Mouse (Mus musculus) kidney, postnatal 0 days (tissue): ENCODE measurements around the gene Patj. TPM values are rescaled to one million over a fixed set of nuclear protein-coding genes. Genes with fewer than 3 reads are reported as not detected.

Source experiments
- ATAC-seq: fragments of 200-750 bp; cut with Nextera tagmentation; replicated peaks from 2 replicates; pipeline ENCODE4 v1.8.0; 2017; ENCODE audit warnings: low read depth, moderate number of reproducible peaks, moderate TSS enrichment, moderate library complexity; ENCODE audit not compliant: low FRiP score
- DNase-seq: peaks from one replicate; pipeline ENCODE4 v3.0.0-alpha.2; 2016; ENCODE audit warnings: low spot score
- H3K27ac ChIP-seq: fragments of 300-500 bp; sonication (generic); 2 replicates; pipeline ENCODE4 v1.5.1; 2014; ENCODE audit warnings: mild to moderate bottlenecking
- H3K27me3 ChIP-seq: fragments of 300-500 bp; sonication (generic); 2 replicates; pipeline ENCODE4 v1.6.1; 2014; ENCODE audit warnings: low read length, mixed read lengths; ENCODE audit not compliant: insufficient read depth
- H3K36me3 ChIP-seq: fragments of 300-500 bp; sonication (generic); 2 replicates; pipeline ENCODE4 v1.6.1; 2014; ENCODE audit warnings: low read length, mixed read lengths; ENCODE audit not compliant: insufficient read depth
- H3K4me1 ChIP-seq: fragments of 300-500 bp; sonication (generic); replicated peaks from 2 replicates; pipeline ENCODE4 v1.6.1; 2014; ENCODE audit warnings: antibody characterized with exemption, low read length, mixed read lengths; ENCODE audit not compliant: insufficient read depth
- H3K4me2 ChIP-seq: fragments of 300-500 bp; sonication (generic); 2 replicates; pipeline ENCODE4 v1.6.1; 2014; ENCODE audit warnings: mild to moderate bottlenecking, low read length, moderate library complexity, mixed read lengths
- H3K4me3 ChIP-seq: fragments of 300-500 bp; sonication (generic); replicated peaks from 2 replicates; pipeline ENCODE4 v1.5.1; 2014; ENCODE audit warnings: low read depth, low read length
- H3K9ac ChIP-seq: fragments of 300-500 bp; sonication (generic); 2 replicates; pipeline ENCODE4 v1.6.1; 2014; ENCODE audit warnings: low read depth, low read length
- H3K9me3 ChIP-seq: fragments of 300-500 bp; sonication (generic); replicated peaks from 2 replicates; pipeline ENCODE4 v1.6.1; 2016; ENCODE audit warnings: low read length, inconsistent platforms, mixed read lengths
- CTCF ChIP-seq: IDR thresholded peaks from 2 replicates; pipeline ENCODE4 v1.5.1; 2016; ENCODE audit warnings: antibody characterized with exemption, low read depth, mild to moderate bottlenecking, moderate library complexity
- WGBS: fragments of 180-500 bp; shearing (Covaris S2); extraction: QIAGEN DNeasy Blood & Tissue Kit; methylation state at CpG from one replicate; pipeline ENCODE4 v1.1.7; 2014; 5-methylcytosine and 5-hydroxymethylcytosine counted together
- polyA plus RNA-seq: library from polyadenylated mRNA; unstranded; fragments of >200 nt; fragmentation: Nextera tagmentation; extraction: Ambion mirVana; gene quantifications from 2 replicates; pipeline ENCODE4 v1.2.1, GENCODE M21; 2015

Patj gene
- 15.2 and 22.5 TPM in 2 replicates for polyA plus RNA-seq

- ATAC-seq (peak; percentile 90), DNase-seq (peak; percentile 75)
- H3K4me2 ChIP-seq = peak within 1 kb of the TSS; percentile 83
- under 1% methylated on average over 59 of the region's 73 CpGs for WGBS
- H3K27me3 ChIP-seq = no peaks in the 10 kb centered on the region
- peak within 1 kb of the TSS; percentile 93 for H3K27ac ChIP-seq
- no peaks in the 10 kb centered on the region for H3K9me3 ChIP-seq
- peaks cover 3% of the 10 kb centered on the region; the same call in 1 of the 2 replicates for H3K4me1 ChIP-seq
- H3K9ac ChIP-seq = peak within 1 kb of the TSS; percentile 96
- peak; percentile 23; the same call in 1 of the 2 replicates for TF ChIP-seq CTCF
- H3K4me3 ChIP-seq = peak within 1 kb of the TSS; percentile 77
- no peaks in the 10 kb centered on the region for H3K36me3 ChIP-seq
Measured at GRCm38 (mm10) chr4:98395690-98396437, at the start of gene Patj. Gene Patj, plus strand, starts transcription at chr4:98395785.

- H3K27ac ChIP-seq = no peak overlapping the region
- no peak overlapping the region for H3K4me3 ChIP-seq
- H3K36me3 ChIP-seq = 0 out of 2 replicates have a peak, but pooled peaks cover 5% of the 10 kb centered on the region
- TF ChIP-seq CTCF = no peak
- 68% methylated on average over 5 of the region's 5 CpGs for WGBS
- H3K27me3 ChIP-seq = no peaks in the 10 kb centered on the region
- ATAC-seq (no peak), DNase-seq (no peak)
- no peak overlapping the region for H3K9ac ChIP-seq
- no peaks in the 10 kb centered on the region for H3K4me1 ChIP-seq
- no peak overlapping the region for H3K4me2 ChIP-seq
- H3K9me3 ChIP-seq = no peaks in the 10 kb centered on the region
Measured at GRCm38 (mm10) chr4:98348580-98348979, 47.0 kb upstream of the Patj start.

- Histone ChIP-seq H3K4me1 (no peaks in the 10 kb centered on the region), H3K9me3 (no peaks in the 10 kb centered on the region), H3K27ac (no peak overlapping the region), H3K27me3 (no peaks in the 10 kb centered on the region), H3K4me3 (no peak overlapping the region), H3K9ac (no peak overlapping the region), H3K4me2 (no peak overlapping the region), H3K36me3 (peaks cover 20% of the 10 kb centered on the region)
- 88% methylated on average over 9 of the region's 9 CpGs for WGBS
- TF ChIP-seq CTCF = no peak
- ATAC-seq (no peak), DNase-seq (no peak)
Measured at GRCm38 (mm10) chr4:98358034-98358809, 37.4 kb upstream of the Patj start.

- no peak overlapping the region for H3K9ac ChIP-seq
- H3K4me3 ChIP-seq = no peak overlapping the region
- WGBS = 63% methylated on average over 4 of the region's 4 CpGs
- no peak for ATAC-seq
- no peaks in the 10 kb centered on the region for H3K36me3 ChIP-seq
- no peak overlapping the region for H3K27ac ChIP-seq
- no peaks in the 10 kb centered on the region for H3K9me3 ChIP-seq
- H3K4me2 ChIP-seq = no peak overlapping the region
- no peak for DNase-seq
- no peaks in the 10 kb centered on the region for H3K4me1 ChIP-seq
- H3K27me3 ChIP-seq = no peaks in the 10 kb centered on the region
- TF ChIP-seq CTCF = peak; percentile 56
Measured at GRCm38 (mm10) chr4:98375401-98375800, 20.2 kb upstream of the Patj start.

GRCm38 (mm10) chr4:98376943-98377342, 18.6 kb upstream of the Patj start:
- Histone ChIP-seq H3K4me3 (no peak overlapping the region), H3K9me3 (no peaks in the 10 kb centered on the region), H3K4me2 (no peak overlapping the region), H3K36me3 (no peaks in the 10 kb centered on the region), H3K9ac (no peak overlapping the region), H3K27ac (no peak overlapping the region), H3K4me1 (0 out of 2 replicates have a peak, but pooled peaks cover under 1% of the 10 kb centered on the region), H3K27me3 (no peaks in the 10 kb centered on the region)
- TF ChIP-seq CTCF = no peak
- DNase-seq (no peak), ATAC-seq (no peak)
- 96% methylated on average over 2 of the region's 2 CpGs for WGBS

GRCm38 (mm10) chr4:98382716-98383424, 12.7 kb upstream of the Patj start, which contains the start of gene Tm2d1:
Gene Tm2d1, minus strand, starts transcription at chr4:98383306.
- under 1% methylated on average over 46 of the region's 46 CpGs for WGBS
- peak; percentile 94 for DNase-seq
- Histone ChIP-seq H3K9me3 (no peaks in the 10 kb centered on the region), H3K4me2 (peak within 1 kb of the TSS; percentile 64), H3K4me3 (peak within 1 kb of the TSS; percentile 92), H3K27me3 (no peaks in the 10 kb centered on the region), H3K27ac (peak within 1 kb of the TSS; percentile 82), H3K4me1 (0 out of 2 replicates have a peak, but pooled peaks cover 3% of the 10 kb centered on the region), H3K36me3 (no peaks in the 10 kb centered on the region), H3K9ac (peak within 1 kb of the TSS; percentile 98)
- ATAC-seq = peak; percentile 93
- no peak for TF ChIP-seq CTCF
